Mouse (Mus musculus) natural killer cell, adult 2 months (primary cell): ENCODE data around the gene Rnf19b.

Source experiments
- DNase-seq, 2 experiments: peaks; one replicate each; pipeline ENCODE4 v3.0.0; 2022; ENCODE audit warnings: low spot score in 2 of 2

Gene Rnf19b

GRCm38 (mm10) chr4:129068848-129069247 lies 10.8 kb downstream of the Rnf19b start:
- DNase-seq: no peak

GRCm38 (mm10) chr4:129079126-129079525 lies 21.1 kb downstream of the Rnf19b start:
- no peak for DNase-seq

GRCm38 (mm10) chr4:129081041-129081440 lies 23.0 kb downstream of the Rnf19b start:
- DNase-seq: no peak

GRCm38 (mm10) chr4:129081512-129081911 lies 23.4 kb downstream of the Rnf19b start:
- no peak for DNase-seq

- DNase-seq: no peak
Observed at GRCm38 (mm10) chr4:129081939-129082338, 23.9 kb downstream of the Rnf19b start.

- peak; percentile 46 to 70 for DNase-seq
Observed at GRCm38 (mm10) chr4:129082379-129083115, 24.5 kb downstream of the Rnf19b start.

GRCm38 (mm10) chr4:129084896-129085295 lies 26.8 kb downstream of the Rnf19b start:
- DNase-seq: no peak

- DNase-seq: peak; percentile 50 to 71
Observed at GRCm38 (mm10) chr4:129086078-129086477, 28.0 kb downstream of the Rnf19b start.

GRCm38 (mm10) chr4:129087850-129088249 lies 29.8 kb downstream of the Rnf19b start:
- no peak for DNase-seq

- DNase-seq: no peak
Observed at GRCm38 (mm10) chr4:129095276-129095675, 37.2 kb downstream of the Rnf19b start.

GRCm38 (mm10) chr4:129097006-129097405 lies 38.9 kb downstream of the Rnf19b start:
- DNase-seq: no peak

GRCm38 (mm10) chr4:129102133-129102829 lies 44.2 kb downstream of the Rnf19b start:
- DNase-seq: no peak

- no peak for DNase-seq
Observed at GRCm38 (mm10) chr4:129105356-129105755, 47.3 kb downstream of the Rnf19b start, which contains the start of gene Tmem54. TSS of gene Tmem54 (plus strand) at chr4:129105548.

- no peak for DNase-seq
Observed at GRCm38 (mm10) chr4:129106073-129106472, 48.0 kb downstream of the Rnf19b start.

GRCm38 (mm10) chr4:129107348-129107899 lies 49.4 kb downstream of the Rnf19b start:
- no peak for DNase-seq

GRCm38 (mm10) chr4:129108624-129109023 lies 50.6 kb downstream of the Rnf19b start:
- DNase-seq: no peak

GRCm38 (mm10) chr4:129110804-129111203 lies 52.7 kb downstream of the Rnf19b start:
- DNase-seq: no peak

- DNase-seq: no peak
Observed at GRCm38 (mm10) chr4:129111350-129111749, 53.3 kb downstream of the Rnf19b start.

- no peak for DNase-seq
Observed at GRCm38 (mm10) chr4:129112231-129112630, 54.2 kb downstream of the Rnf19b start.

GRCm38 (mm10) chr4:129113083-129113988 lies 55.3 kb downstream of the Rnf19b start:
- DNase-seq: peak; percentile 28 to 66

- DNase-seq: no peak
Observed at GRCm38 (mm10) chr4:129116703-129117102, 58.6 kb downstream of the Rnf19b start.
